Mouse (Mus musculus) stomach, embryonic 14.5 days (tissue): ENCODE data around the gene Casq2. TPM values are rescaled to one million over a fixed set of nuclear protein-coding genes. Genes with fewer than 3 reads are reported as not detected.
A peak's percentile ranks its signal among the peaks of the same experiment; 100 is the strongest.

Source experiments
- ATAC-seq: fragments of 200-750 bp; cut with Nextera tagmentation; 2 replicates; pipeline ENCODE4 v1.8.0; 2017; ENCODE audit warnings: low read depth, moderate TSS enrichment; ENCODE audit not compliant: insufficient number of reproducible peaks, insufficient read depth, low FRiP score
- H3K27ac ChIP-seq: fragments of 300-500 bp; sonication (generic); 2 replicates; pipeline ENCODE4 v1.5.1; 2014; ENCODE audit warnings: mild to moderate bottlenecking, low read length, moderate library complexity, mixed read lengths
- H3K27me3 ChIP-seq: fragments of 300-500 bp; sonication (generic); 2 replicates; pipeline ENCODE4 v1.6.1; 2014; ENCODE audit warnings: low read length, control low read depth, mixed read lengths; ENCODE audit not compliant: control insufficient read depth, insufficient read depth
- H3K36me3 ChIP-seq: fragments of 300-500 bp; sonication (generic); 2 replicates; pipeline ENCODE4 v1.6.1; 2014; ENCODE audit warnings: mild to moderate bottlenecking, control low read depth, low read length, moderate library complexity, mixed read lengths; ENCODE audit not compliant: control insufficient read depth, insufficient read depth
- H3K4me1 ChIP-seq: fragments of 300-500 bp; sonication (generic); 2 replicates; pipeline ENCODE4 v1.6.1; 2014; ENCODE audit warnings: low read length, control low read depth, mixed read lengths; ENCODE audit not compliant: control insufficient read depth, insufficient read depth
- H3K4me2 ChIP-seq: fragments of 300-500 bp; sonication (generic); replicated peaks from 2 replicates; pipeline ENCODE4 v1.6.1; 2014; ENCODE audit warnings: low read depth, low read length, control low read depth
- H3K4me3 ChIP-seq: fragments of 300-500 bp; sonication (generic); 2 replicates; pipeline ENCODE4 v1.5.1; 2014; ENCODE audit warnings: low read depth, low read length, control low read depth
- H3K9ac ChIP-seq: fragments of 300-500 bp; sonication (generic); replicated peaks from 2 replicates; pipeline ENCODE4 v1.6.1; 2014; ENCODE audit warnings: low read depth, mild to moderate bottlenecking, control low read depth, low read length, moderate library complexity, mixed read lengths
- H3K9me3 ChIP-seq: fragments of 300-500 bp; sonication (generic); 2 replicates; pipeline ENCODE4 v1.6.1; 2016; ENCODE audit warnings: low read depth, low read length, control low read depth; ENCODE audit not compliant: control insufficient read depth
- WGBS: fragments of 180-500 bp; shearing (Covaris S2); extraction: QIAGEN DNeasy Blood & Tissue Kit; methylation state at CpG from one replicate; pipeline ENCODE4 v1.1.7; 2014; 5-methylcytosine and 5-hydroxymethylcytosine counted together
- polyA plus RNA-seq: library from polyadenylated mRNA; unstranded; fragments of >200 nt; fragmentation: Nextera tagmentation; extraction: Ambion mirVana; gene quantifications from 2 replicates; pipeline ENCODE4 v1.2.1, GENCODE M21; 2014

Gene Casq2
- polyA plus RNA-seq, 1 experiment from 2014 or later: 0.65 TPM

- Histone ChIP-seq H3K27me3 (no peaks in the 10 kb centered on the region), H3K27ac (no peak overlapping the region), H3K4me2 (no peak overlapping the region), H3K36me3 (no peaks in the 10 kb centered on the region), H3K9ac (no peak overlapping the region), H3K4me1 (no peaks in the 10 kb centered on the region), H3K4me3 (no peak overlapping the region), H3K9me3 (no peaks in the 10 kb centered on the region)
- ATAC-seq: no peak
- WGBS: 52% methylated on average over 8 of the region's 8 CpGs
Measured at GRCm38 (mm10) chr3:102053293-102053692, 32.9 kb upstream of the Casq2 start.

GRCm38 (mm10) chr3:102055878-102056277 lies 30.3 kb upstream of the Casq2 start:
- no peaks in the 10 kb centered on the region for H3K4me1 ChIP-seq
- H3K36me3 ChIP-seq: no peaks in the 10 kb centered on the region
- H3K9ac ChIP-seq: no peak overlapping the region
- no peak overlapping the region for H3K27ac ChIP-seq
- H3K9me3 ChIP-seq: no peaks in the 10 kb centered on the region
- H3K4me3 ChIP-seq: no peak overlapping the region
- H3K4me2 ChIP-seq: no peak overlapping the region
- H3K27me3 ChIP-seq: no peaks in the 10 kb centered on the region
- no peak for ATAC-seq
- WGBS: 63% methylated on average over 4 of the region's 4 CpGs

GRCm38 (mm10) chr3:102060065-102060464 lies 26.1 kb upstream of the Casq2 start:
- no peak overlapping the region for H3K4me3 ChIP-seq
- no peak overlapping the region for H3K9ac ChIP-seq
- no peaks in the 10 kb centered on the region for H3K9me3 ChIP-seq
- ATAC-seq: no peak
- no peak overlapping the region for H3K27ac ChIP-seq
- no peaks in the 10 kb centered on the region for H3K4me1 ChIP-seq
- no peaks in the 10 kb centered on the region for H3K27me3 ChIP-seq
- H3K36me3 ChIP-seq: no peaks in the 10 kb centered on the region
- 77% methylated on average over 6 of the region's 6 CpGs for WGBS
- H3K4me2 ChIP-seq: no peak overlapping the region

- WGBS: 42% methylated on average over 14 of the region's 14 CpGs
- Histone ChIP-seq H3K27me3 (no peaks in the 10 kb centered on the region), H3K9me3 (no peaks in the 10 kb centered on the region), H3K4me3 (no peak overlapping the region), H3K27ac (no peak overlapping the region), H3K4me1 (no peaks in the 10 kb centered on the region), H3K4me2 (no peak overlapping the region), H3K36me3 (no peaks in the 10 kb centered on the region), H3K9ac (no peak overlapping the region)
- peak; percentile 31; the same call in 1 of the 2 replicates for ATAC-seq
Measured at GRCm38 (mm10) chr3:102061923-102062670, 24.1 kb upstream of the Casq2 start.

GRCm38 (mm10) chr3:102062671-102063010 lies 23.6 kb upstream of the Casq2 start:
- Histone ChIP-seq H3K4me2 (no peak overlapping the region), H3K9me3 (no peaks in the 10 kb centered on the region), H3K27ac (no peak overlapping the region), H3K4me3 (no peak overlapping the region), H3K9ac (no peak overlapping the region), H3K4me1 (no peaks in the 10 kb centered on the region), H3K27me3 (no peaks in the 10 kb centered on the region), H3K36me3 (no peaks in the 10 kb centered on the region)
- ATAC-seq: peak; percentile 23; the same call in 1 of the 2 replicates
- WGBS: 33% methylated on average over 8 of the region's 8 CpGs

- Histone ChIP-seq H3K4me2 (no peak overlapping the region), H3K36me3 (no peaks in the 10 kb centered on the region), H3K27ac (no peak overlapping the region), H3K27me3 (no peaks in the 10 kb centered on the region), H3K4me1 (no peaks in the 10 kb centered on the region), H3K4me3 (no peak overlapping the region), H3K9ac (no peak overlapping the region), H3K9me3 (no peaks in the 10 kb centered on the region)
- WGBS: 60% methylated on average over 10 of the region's 10 CpGs
- no peak for ATAC-seq
Measured at GRCm38 (mm10) chr3:102063273-102064120, 22.7 kb upstream of the Casq2 start.

GRCm38 (mm10) chr3:102064566-102064965 lies 21.6 kb upstream of the Casq2 start:
- ATAC-seq: no peak
- H3K27me3 ChIP-seq: no peaks in the 10 kb centered on the region
- no peak overlapping the region for H3K4me3 ChIP-seq
- 81% methylated on average over 6 of the region's 6 CpGs for WGBS
- H3K27ac ChIP-seq: no peak overlapping the region
- no peaks in the 10 kb centered on the region for H3K9me3 ChIP-seq
- H3K4me1 ChIP-seq: no peaks in the 10 kb centered on the region
- H3K4me2 ChIP-seq: no peak overlapping the region
- no peak overlapping the region for H3K9ac ChIP-seq
- H3K36me3 ChIP-seq: no peaks in the 10 kb centered on the region

- H3K4me3 ChIP-seq: no peak overlapping the region
- no peak overlapping the region for H3K27ac ChIP-seq
- H3K36me3 ChIP-seq: no peaks in the 10 kb centered on the region
- H3K9me3 ChIP-seq: no peaks in the 10 kb centered on the region
- WGBS: 69% methylated on average over 1 of the region's 1 CpGs
- ATAC-seq: no peak
- no peaks in the 10 kb centered on the region for H3K4me1 ChIP-seq
- no peaks in the 10 kb centered on the region for H3K27me3 ChIP-seq
- H3K9ac ChIP-seq: no peak overlapping the region
- no peak overlapping the region for H3K4me2 ChIP-seq
Measured at GRCm38 (mm10) chr3:102067306-102067705, 18.9 kb upstream of the Casq2 start.
